Mouse (Mus musculus) MEL (cell line): ENCODE measurements around the gene Rcc1l.

ENCODE experiments used
- CTCF ChIP-seq, 3 experiments: IDR thresholded peaks in 2 of 3; conservative IDR thresholded peaks in 1 of 3; 2 replicates each; pipeline ENCODE4 v1.5.1; 2011 to 2012; ENCODE audit warnings: low read length in 3 of 3, low read depth in 2 of 3, mild to moderate bottlenecking in 2 of 3, improper control_type of control experiment in 1 of 3, inconsistent platforms in 1 of 3, mixed read lengths in 1 of 3, moderate library complexity in 1 of 3; ENCODE audit not compliant: control insufficient read depth in 1 of 3, insufficient read depth in 1 of 3, poor library complexity in 1 of 3, severe bottlenecking in 1 of 3
- EP300 ChIP-seq, 2 experiments: IDR thresholded peaks; 2 replicates each; pipeline ENCODE4 v1.6.1; 2011; ENCODE audit warnings: improper control_type of control experiment in 2 of 2, low read length in 2 of 2, low read depth in 1 of 2, mild to moderate bottlenecking in 1 of 2
- POLR2A ChIP-seq, 2 experiments: IDR thresholded peaks; 2 replicates each; pipeline ENCODE4 v1.6.1; 2011 to 2012; ENCODE audit warnings: low read length in 2 of 2, mild to moderate bottlenecking in 2 of 2, control low read depth in 1 of 2, improper control_type of control experiment in 1 of 2, low read depth in 1 of 2, moderate library complexity in 1 of 2; ENCODE audit not compliant: control insufficient read depth in 1 of 2, insufficient read depth in 1 of 2, poor library complexity in 1 of 2
- POLR2AphosphoS2 ChIP-seq: IDR thresholded peaks from 2 replicates; pipeline ENCODE4 v1.6.1; 2011; ENCODE audit warnings: low read length, improper control_type of control experiment
- TBP ChIP-seq: IDR thresholded peaks from 2 replicates; pipeline ENCODE4 v1.8.0; 2011; ENCODE audit warnings: low read depth, low read length, improper control_type of control experiment

DNA sequence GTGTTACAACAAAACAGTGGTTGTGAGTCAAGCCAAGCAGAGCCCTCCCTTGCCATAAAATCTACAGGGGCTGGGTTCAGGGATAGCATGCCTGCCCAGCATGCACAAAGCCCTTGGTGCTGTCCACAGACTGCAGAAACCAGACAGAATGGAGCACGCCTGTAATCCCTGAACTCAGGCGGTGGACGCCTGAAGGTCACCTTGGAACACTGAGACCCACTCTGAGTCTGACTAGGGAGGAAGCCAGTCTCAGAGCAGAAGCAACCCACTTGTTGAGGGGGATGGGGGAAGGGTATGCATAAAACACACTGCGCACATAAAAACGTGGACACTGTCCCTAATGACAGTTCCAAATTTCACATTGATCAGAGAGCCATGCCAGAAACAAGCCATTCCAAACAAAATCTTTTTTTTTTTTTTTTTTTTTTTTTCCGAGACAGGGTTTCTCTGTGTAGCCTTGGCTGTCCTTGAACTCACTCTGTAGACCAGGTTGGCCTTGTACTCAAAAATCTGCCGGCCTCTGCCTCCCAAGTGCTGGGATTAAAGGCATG is 20.6 kb downstream of the Rcc1l start:
- no peak for TF ChIP-seq TBP
- no peak for TF ChIP-seq POLR2A (IDR thresholded peaks at IDR 0.05; ENCODE audit: control insufficient read depth in 1 of 2, insufficient read depth in 1 of 2, low read depth in 1 of 2, low read length in 2 of 2, poor library complexity in 1 of 2)
- TF ChIP-seq CTCF (IDR thresholded peaks at IDR 0.05 in 2 of 3, conservative IDR thresholded peaks at IDR 0.05 in 1 of 3; ENCODE audit: control insufficient read depth in 1 of 3, insufficient read depth in 1 of 3, low read depth in 2 of 3, low read length in 3 of 3, poor library complexity in 1 of 3, severe bottlenecking in 1 of 3) = no peak
- TF ChIP-seq EP300 (IDR thresholded peaks at IDR 0.05; ENCODE audit: low read depth in 1 of 2, low read length in 2 of 2) = no peak
- TF ChIP-seq POLR2AphosphoS2 = no peak
